Mouse (Mus musculus) ES-Bruce4 (cell line): Measurements from ENCODE around the gene Gm5134. TPM values are rescaled to one million over a fixed set of nuclear protein-coding genes. Genes with fewer than 3 reads are reported as not detected.
"Not testable (repeated sequence)": the region's sequence is repeated elsewhere in the genome, so short reads cannot be mapped to it uniquely, and the experiment has no call there.

ENCODE experiments used
- H3K27ac ChIP-seq: 2 replicates; pipeline ENCODE4 v1.5.1; 2012; ENCODE audit warnings: low read length, inconsistent platforms; ENCODE audit not compliant: insufficient read depth
- H3K27me3 ChIP-seq: 2 replicates; pipeline ENCODE4 v1.6.1; 2012; ENCODE audit warnings: mild to moderate bottlenecking, low read length, inconsistent platforms; ENCODE audit not compliant: control insufficient read depth, poor library complexity, insufficient read depth, severe bottlenecking
- H3K36me3 ChIP-seq: 2 replicates; pipeline ENCODE4 v1.6.1; 2012; ENCODE audit warnings: inconsistent platforms, mild to moderate bottlenecking, low read length, moderate library complexity; ENCODE audit not compliant: control insufficient read depth, poor library complexity, insufficient read depth, severe bottlenecking
- H3K4me1 ChIP-seq: one replicate; pipeline ENCODE4 v1.8.1; 2011; ENCODE audit warnings: low read length; ENCODE audit not compliant: control insufficient read depth, insufficient read depth
- H3K4me3 ChIP-seq: 2 replicates; pipeline ENCODE4 v1.5.1; 2011; ENCODE audit warnings: low read depth, mild to moderate bottlenecking, low read length
- H3K9ac ChIP-seq: 2 replicates; pipeline ENCODE4 v1.6.1; 2012; ENCODE audit warnings: low read depth, mild to moderate bottlenecking, inconsistent platforms; ENCODE audit not compliant: poor library complexity, severe bottlenecking
- H3K9me3 ChIP-seq: replicated peaks from 2 replicates; pipeline ENCODE4 v1.6.1; 2012; ENCODE audit warnings: mild to moderate bottlenecking, low read length, inconsistent platforms; ENCODE audit not compliant: control insufficient read depth, poor library complexity, insufficient read depth, severe bottlenecking
- CTCF ChIP-seq: IDR thresholded peaks from one replicate; pipeline ENCODE4 v1.8.1; 2011; ENCODE audit warnings: low read depth, low read length
- EP300 ChIP-seq: IDR thresholded peaks from 2 replicates; pipeline ENCODE4 v1.6.1; 2011; ENCODE audit warnings: low read depth, low read length; ENCODE audit not compliant: insufficient read depth
- POLR2A ChIP-seq: IDR thresholded peaks from one replicate; pipeline ENCODE4 v1.8.1; 2011; ENCODE audit warnings: low read length; ENCODE audit not compliant: insufficient read depth
- polyA plus RNA-seq: library from polyadenylated mRNA; stranded (reverse); fragments of >200 nt; gene quantifications from 2 replicates; pipeline ENCODE4 v1.2.4, GENCODE M21; 2011; ENCODE audit warnings: low read depth; ENCODE audit not compliant: missing spikeins, insufficient read depth, insufficient read length

Gm5134 gene
- polyA plus RNA-seq, 1 experiment = 0.43 TPM

- peaks cover 4% of the 10 kb centered on the region for H3K4me1 ChIP-seq
- no peak overlapping the region for H3K4me3 ChIP-seq
- no peaks in the 10 kb centered on the region for H3K36me3 ChIP-seq
- no peaks in the 10 kb centered on the region for H3K9me3 ChIP-seq
- no peak overlapping the region for H3K27ac ChIP-seq
- H3K9ac ChIP-seq = no peak overlapping the region
- TF ChIP-seq CTCF = no peak
- no peak for TF ChIP-seq EP300
- no peak for TF ChIP-seq POLR2A
- H3K27me3 ChIP-seq = no peaks in the 10 kb centered on the region
These were observed 24.0 kb downstream of the Gm5134 start for GRCm38 (mm10) chr10:75978119-75978834.

- peaks cover 4% of the 10 kb centered on the region for H3K4me1 ChIP-seq
- no peak overlapping the region for H3K27ac ChIP-seq
- H3K4me3 ChIP-seq = no peak overlapping the region
- H3K9ac ChIP-seq = no peak overlapping the region
- H3K27me3 ChIP-seq = no peaks in the 10 kb centered on the region
- H3K36me3 ChIP-seq = no peaks in the 10 kb centered on the region
- TF ChIP-seq POLR2A (no peak), CTCF (no peak)
- H3K9me3 ChIP-seq = no peaks in the 10 kb centered on the region
These were observed 24.5 kb downstream of the Gm5134 start for GRCm38 (mm10) chr10:75978835-75979157.

DNA sequence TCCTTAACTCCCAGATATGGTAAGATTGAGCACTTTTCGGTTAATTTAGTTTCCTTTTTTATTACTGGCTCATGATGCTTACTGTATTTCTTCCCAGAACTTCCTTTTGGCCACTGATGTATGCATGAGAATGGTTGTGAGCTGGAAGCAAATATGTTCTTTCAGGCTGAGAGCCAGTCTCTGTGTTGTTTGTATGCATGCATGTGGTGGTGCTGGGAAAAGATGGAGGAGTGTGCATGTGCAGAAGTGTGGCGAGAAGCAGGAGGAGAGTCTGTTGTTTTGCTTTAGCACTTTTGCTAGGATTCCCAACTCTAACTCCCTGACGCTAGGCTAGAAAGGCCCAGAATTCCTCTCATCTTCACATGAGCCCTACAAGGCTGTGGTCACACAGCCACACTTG lies 25.1 kb downstream of the Gm5134 start:
- Histone ChIP-seq H3K4me3 (no peak overlapping the region), H3K4me1 (peaks cover 4% of the 10 kb centered on the region), H3K9ac (no peak overlapping the region), H3K27me3 (no peaks in the 10 kb centered on the region), H3K27ac (no peak overlapping the region), H3K9me3 (no peaks in the 10 kb centered on the region), H3K36me3 (no peaks in the 10 kb centered on the region)
- TF ChIP-seq CTCF (no peak), EP300 (no peak), POLR2A (no peak)

GRCm38 (mm10) chr10:75990430-75991042 lies 36.2 kb downstream of the Gm5134 start:
- no peak overlapping the region for H3K27ac ChIP-seq
- no peaks in the 10 kb centered on the region for H3K36me3 ChIP-seq
- H3K4me1 ChIP-seq = no peaks in the 10 kb centered on the region
- H3K4me3 ChIP-seq = no peak overlapping the region
- H3K9ac ChIP-seq = no peak overlapping the region
- TF ChIP-seq EP300 (no peak), CTCF (no peak), POLR2A (no peak)
- H3K27me3 ChIP-seq = no peaks in the 10 kb centered on the region
- no peaks in the 10 kb centered on the region for H3K9me3 ChIP-seq

- TF ChIP-seq POLR2A = no peak
- TF ChIP-seq CTCF = no peak
- no peak for TF ChIP-seq EP300
- H3K4me1 ChIP-seq = no peaks in the 10 kb centered on the region
- H3K4me3 ChIP-seq = peak overlapping the region; percentile 17
These were observed 39.4 kb downstream of the Gm5134 start for GRCm38 (mm10) chr10:75993616-75994240.

DNA sequence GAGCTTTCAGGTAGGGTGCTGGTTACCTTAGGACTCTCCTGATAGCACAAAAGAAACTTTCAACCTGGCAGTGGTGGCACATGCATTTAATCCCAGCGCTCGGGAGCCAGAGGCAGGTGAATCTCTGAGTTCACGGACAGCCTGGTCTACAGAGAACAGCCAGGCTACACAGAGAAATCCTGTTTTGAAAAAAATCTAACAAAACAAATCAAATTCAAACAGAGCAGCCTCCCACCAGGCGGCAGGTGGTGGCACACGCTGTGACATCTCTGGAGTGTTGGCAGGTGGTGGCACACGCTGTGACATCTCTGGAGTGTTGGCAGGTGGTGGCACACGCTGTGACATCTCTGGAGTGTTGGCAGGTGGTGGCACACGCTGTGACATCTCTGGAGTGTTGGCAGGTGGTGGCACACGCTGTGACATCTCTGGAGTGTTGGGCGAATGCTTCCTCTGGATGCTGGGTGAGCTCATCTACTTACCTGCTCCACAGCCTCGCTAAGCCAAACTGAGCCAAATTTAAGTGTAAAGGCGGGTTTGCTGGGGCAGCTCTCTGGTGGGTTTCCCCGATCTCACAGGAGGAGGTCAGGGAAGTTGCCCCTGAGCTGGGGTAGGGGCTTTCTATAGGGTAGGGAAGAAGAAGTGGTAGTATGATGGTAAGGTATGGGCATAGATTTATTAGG lies 40.4 kb downstream of the Gm5134 start:
- not testable (repeated sequence) for H3K9ac ChIP-seq, H3K27me3 ChIP-seq, H3K36me3 ChIP-seq, H3K4me3 ChIP-seq, H3K27ac ChIP-seq, H3K4me1 ChIP-seq, H3K9me3 ChIP-seq

More at GRCm38 (mm10) chr10:75993616-75994240, 39.4 kb downstream of the Gm5134 start:
- Histone ChIP-seq H3K36me3 (no peaks in the 10 kb centered on the region), H3K9me3 (no peaks in the 10 kb centered on the region), H3K27me3 (no peaks in the 10 kb centered on the region), H3K9ac (no peak overlapping the region), H3K27ac (no peak overlapping the region)
